8 mouse cellular contexts compared by ENCODE assay signal in genomic region chr2:33543429-33544202, GRCm38 (mm10).
DNase-seq lines count a peak whose midpoint lies in the region; ATAC-seq lines count a peak whose summit lies in the region.

No protein-coding gene starts in this region.

- H3K9ac ChIP-seq in kidney, embryonic 16.5 days (replicated peaks; ENCODE audit: low read length): peak overlapping the region; percentile 57
- peak overlapping the region; percentile 61 for H3K9ac ChIP-seq in stomach, embryonic 16.5 days (ENCODE audit: low read length)

- peaks cover 48% of the 10 kb centered on the region for H3K27me3 ChIP-seq in kidney, embryonic 16.5 days (ENCODE audit: insufficient read depth, low read length)
- peaks cover 90% of the 10 kb centered on the region for H3K27me3 ChIP-seq in midbrain, embryonic 10.5 days (ENCODE audit: low read depth, poor library complexity, severe bottlenecking)
- peaks cover 34% of the 10 kb centered on the region for H3K27me3 ChIP-seq in stomach, embryonic 16.5 days (ENCODE audit: control insufficient read depth, insufficient read depth, low read length)

- no peaks in the 10 kb centered on the region for H3K36me3 ChIP-seq in kidney, embryonic 16.5 days (ENCODE audit: insufficient read depth, low read length)
- no peaks in the 10 kb centered on the region for H3K36me3 ChIP-seq in midbrain, embryonic 10.5 days
- no peaks in the 10 kb centered on the region for H3K36me3 ChIP-seq in stomach, embryonic 16.5 days (ENCODE audit: control insufficient read depth, insufficient read depth, low read length)

- no peak overlapping the region for H3K27ac ChIP-seq in kidney, embryonic 16.5 days (ENCODE audit: low read length)
- H3K27ac ChIP-seq in midbrain, embryonic 10.5 days (replicated peaks): peak overlapping the region; percentile 74
- H3K27ac ChIP-seq in stomach, embryonic 16.5 days (ENCODE audit: low read length): no peak overlapping the region

- DNase-seq in kidney, postnatal 25 days: no peak
- peak; percentile 63 for DNase-seq in cerebellum, adult 8-10 months
- peak; percentile 89 to 91 for DNase-seq in frontal cortex, adult 2 months (ENCODE audit: extremely low spot score in 1 of 2, low spot score in 1 of 2)
- peak; percentile 83 to 88 for DNase-seq in layer of hippocampus, adult 8-10 months (ENCODE audit: low spot score in 2 of 2)
- peak; percentile 79 for DNase-seq in midbrain, embryonic 10.5 days (ENCODE audit: low spot score)
- no peak for DNase-seq in urinary bladder, postnatal 25 days (ENCODE audit: low spot score)

- under 1% methylated on average over 32 of the region's 38 CpGs for WGBS in kidney, embryonic 16.5 days
- WGBS in midbrain, embryonic 10.5 days: 1% methylated on average over 36 of the region's 38 CpGs
- under 1% methylated on average over 38 of the region's 38 CpGs for WGBS in stomach, embryonic 16.5 days

- peak overlapping the region; percentile 53 for H3K4me3 ChIP-seq in kidney, embryonic 16.5 days (ENCODE audit: low read length)
- H3K4me3 ChIP-seq in midbrain, embryonic 10.5 days: peak overlapping the region; percentile 66
- peak overlapping the region; percentile 50 for H3K4me3 ChIP-seq in stomach, embryonic 16.5 days (replicated peaks; ENCODE audit: low read length)

- H3K9me3 ChIP-seq in kidney, embryonic 16.5 days (ENCODE audit: low read length): no peaks in the 10 kb centered on the region
- no peaks in the 10 kb centered on the region for H3K9me3 ChIP-seq in midbrain, embryonic 10.5 days (replicated peaks)
- H3K9me3 ChIP-seq in stomach, embryonic 16.5 days (replicated peaks; ENCODE audit: control insufficient read depth, low read length): no peaks in the 10 kb centered on the region

- peak overlapping the region; percentile 91 for H3K4me2 ChIP-seq in kidney, embryonic 16.5 days (replicated peaks; ENCODE audit: low read depth, low read length)
- peak overlapping the region; percentile 83 for H3K4me2 ChIP-seq in stomach, embryonic 16.5 days (ENCODE audit: low read depth, low read length)

- peak; percentile 67 for ATAC-seq in kidney, embryonic 16.5 days (ENCODE audit: low FRiP score, low TSS enrichment)
- ATAC-seq in stomach, embryonic 16.5 days (ENCODE audit: insufficient read depth, low FRiP score): peak; percentile 33; the same call in 1 of the 2 replicates

- H3K4me1 ChIP-seq in kidney, embryonic 16.5 days (ENCODE audit: insufficient read depth, low read length): peaks cover 16% of the 10 kb centered on the region
- peaks cover 36% of the 10 kb centered on the region for H3K4me1 ChIP-seq in midbrain, embryonic 10.5 days
- H3K4me1 ChIP-seq in stomach, embryonic 16.5 days (ENCODE audit: control insufficient read depth, insufficient read depth, low read length): peaks cover 10% of the 10 kb centered on the region; the same call in 1 of the 2 replicates

Comparison
In these comparisons a context has a peak if more than half of its experiments do, and no peak if none do; other contexts are left out.
1. DNase-seq: peak in cerebellum, adult 8-10 months (single experiment), frontal cortex, adult 2 months (2 of 2), layer of hippocampus, adult 8-10 months (2 of 2) and midbrain, embryonic 10.5 days (single experiment); none in kidney, postnatal 25 days (0 of 2) and urinary bladder, postnatal 25 days (single experiment).
2. Peak in every context shown above with its lines, with median percentiles within 50 percentile points of each other: H3K4me3 ChIP-seq.